Mouse (Mus musculus) ES-E14 (cell line): Measurements from ENCODE around the gene Slc16a11. TPM values are rescaled to one million over a fixed set of nuclear protein-coding genes. Genes with fewer than 3 reads are reported as not detected.

Source experiments
- DNase-seq: peaks from one replicate; pipeline ENCODE4 v3.0.0-alpha.2; 2013; ENCODE audit warnings: low read depth, low spot score
- H3K27ac ChIP-seq: 2 replicates; pipeline ENCODE4 v1.5.1; 2012; ENCODE audit warnings: low read depth, mild to moderate bottlenecking, low read length, moderate library complexity, mixed read lengths; ENCODE audit not compliant: poor library complexity, insufficient read depth, severe bottlenecking
- H3K36me3 ChIP-seq: 2 replicates; pipeline ENCODE4 v1.6.1; 2012; ENCODE audit warnings: mild to moderate bottlenecking, low read length, moderate library complexity, mixed read lengths; ENCODE audit not compliant: control insufficient read depth, poor library complexity, insufficient read depth, severe bottlenecking
- H3K4me1 ChIP-seq, 2 experiments: fragments of 150-350 bp in 1 of 2; sonication (generic) in 1 of 2; 2 replicates each; pipeline ENCODE4 v1.6.1; 2012; ENCODE audit warnings: low read length in 2 of 2, mild to moderate bottlenecking in 1 of 2, mixed read lengths in 1 of 2; ENCODE audit not compliant: control insufficient read depth in 2 of 2, insufficient read depth in 2 of 2, poor library complexity in 1 of 2
- H3K4me3 ChIP-seq, 2 experiments: fragments of 150-350 bp in 1 of 2; sonication (generic) in 1 of 2; 2 replicates each; pipeline ENCODE4 v1.5.1; 2012; ENCODE audit warnings: low read length in 2 of 2, low read depth in 1 of 2, mild to moderate bottlenecking in 1 of 2, mixed read lengths in 1 of 2; ENCODE audit not compliant: insufficient read depth in 1 of 2, poor library complexity in 1 of 2, severe bottlenecking in 1 of 2
- H3K9ac ChIP-seq: 2 replicates; pipeline ENCODE4 v1.6.1; 2012; ENCODE audit warnings: low read depth, mild to moderate bottlenecking, low read length, mixed read lengths; ENCODE audit not compliant: poor library complexity, insufficient read depth, severe bottlenecking
- H3K9me3 ChIP-seq: fragments of 150-350 bp; sonication (generic); 2 replicates; pipeline ENCODE4 v1.6.1; 2012; ENCODE audit warnings: low read depth, mild to moderate bottlenecking, low read length; ENCODE audit not compliant: control insufficient read depth, insufficient read depth
- CHD2 ChIP-seq: IDR thresholded peaks from 2 replicates; pipeline ENCODE4 v1.6.1; 2014; ENCODE audit warnings: mild to moderate bottlenecking, low read depth, low read length, inconsistent platforms
- HCFC1 ChIP-seq: IDR thresholded peaks from 2 replicates; pipeline ENCODE4 v1.6.1; 2012; ENCODE audit warnings: low read length, inconsistent platforms, borderline replicate concordance; ENCODE audit not compliant: insufficient read depth
- MAFK ChIP-seq: IDR thresholded peaks from 2 replicates; pipeline ENCODE4 v1.6.1; 2014; ENCODE audit warnings: mild to moderate bottlenecking, low read depth, low read length, inconsistent platforms; ENCODE audit not compliant: insufficient read depth
- ZC3H11A ChIP-seq: IDR thresholded peaks from 2 replicates; pipeline ENCODE4 v1.6.1; 2012; ENCODE audit warnings: low read depth, mild to moderate bottlenecking, inconsistent platforms, low read length, borderline replicate concordance
- ZNF384 ChIP-seq: IDR thresholded peaks from 2 replicates; pipeline ENCODE4 v1.6.1; 2012; ENCODE audit warnings: low read depth, low read length, inconsistent platforms
- in situ Hi-C, 2 experiments: fragments of 600-800 bp; cut with MboI; formaldehyde crosslinking; loops; one replicate each; pipeline ENCODE4 v1.15.1; 2025; ENCODE audit warnings: low sequenced_read_pairs in 2 of 2, inconsistent platforms in 1 of 2; ENCODE audit not compliant: unreplicated experiment in 2 of 2
- total RNA-seq: library from RNA; depleted of rRNA; stranded (reverse); fragments of 300-350 nt; gene quantifications from 2 replicates; pipeline ENCODE4 v1.2.3, GENCODE M21; 2012

Slc16a11 gene
- total RNA-seq, 1 experiment, result 0.98 TPM

DNA sequence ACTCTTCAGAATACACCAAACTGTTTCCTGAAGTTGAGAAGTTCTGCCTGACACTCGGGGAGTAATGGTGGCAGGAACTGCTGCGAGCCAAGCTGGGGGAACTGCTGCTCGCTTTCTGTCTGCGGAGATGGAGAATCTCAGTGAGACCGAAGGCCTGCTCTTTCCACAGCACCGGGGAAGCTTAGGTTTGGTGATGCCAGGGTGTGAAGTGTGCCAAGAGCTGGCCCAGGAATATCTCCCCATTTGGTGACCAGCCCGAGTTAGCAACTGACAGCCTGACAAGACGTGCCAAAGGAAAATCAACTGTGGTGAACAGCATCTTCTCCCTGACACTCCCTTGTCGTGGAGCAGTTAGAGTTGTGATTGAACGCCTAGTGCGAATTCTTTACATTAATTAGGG, 34.2 kb upstream of the Slc16a11 start:
- Histone ChIP-seq H3K9ac (no peak overlapping the region), H3K27ac (no peak overlapping the region), H3K4me3 (no peak overlapping the region), H3K4me1 (no peaks in the 10 kb centered on the region; a peak in 1 of 4 replicates), H3K9me3 (no peaks in the 10 kb centered on the region; the same call in 1 of the 2 replicates), H3K36me3 (no peaks in the 10 kb centered on the region)
- no peak for DNase-seq
- in situ Hi-C loops, result loop anchor here in 1 of 2 experiments (10.0 kb wide), 1 partner anchor 124 kb away; the partner anchor contains the start of gene Asgr1
- no peak for TF ChIP-seq ZC3H11A

GRCm38 (mm10) chr11:70178756-70179155, 33.8 kb upstream of the Slc16a11 start:
- in situ Hi-C loops, result loop anchor here in 1 of 2 experiments (10.0 kb wide), 1 partner anchor 124 kb away; the partner anchor contains the start of gene Asgr1
- no peaks in the 10 kb centered on the region for H3K36me3 ChIP-seq
- no peak overlapping the region for H3K9ac ChIP-seq
- TF ChIP-seq HCFC1 (no peak), ZNF384 (no peak), CHD2 (no peak)
- no peak overlapping the region for H3K27ac ChIP-seq
- no peak overlapping the region for H3K4me3 ChIP-seq
- DNase-seq, result no peak
- H3K9me3 ChIP-seq, result no peaks in the 10 kb centered on the region; the same call in 1 of the 2 replicates
- H3K4me1 ChIP-seq, result no peaks in the 10 kb centered on the region; a peak in 1 of 4 replicates

- H3K4me1 ChIP-seq, result no peaks in the 10 kb centered on the region; a peak in 1 of 4 replicates
- H3K9me3 ChIP-seq, result no peaks in the 10 kb centered on the region; the same call in 1 of the 2 replicates
- no peak overlapping the region for H3K27ac ChIP-seq
- no peak for DNase-seq
- no peak for TF ChIP-seq ZNF384
- no peak for TF ChIP-seq ZC3H11A
- TF ChIP-seq CHD2, result no peak
- TF ChIP-seq HCFC1, result no peak
- TF ChIP-seq MAFK, result no peak
- H3K4me3 ChIP-seq, result no peak overlapping the region
- H3K9ac ChIP-seq, result no peak overlapping the region; the same call in 1 of the 2 replicates
- H3K36me3 ChIP-seq, result no peaks in the 10 kb centered on the region
- in situ Hi-C loops, result loop anchor here in 1 of 2 experiments (10.0 kb wide), 1 partner anchor 125 kb away; the partner anchor contains the start of gene Asgr1
Observed at GRCm38 (mm10) chr11:70179401-70179800, 33.2 kb upstream of the Slc16a11 start.

DNA sequence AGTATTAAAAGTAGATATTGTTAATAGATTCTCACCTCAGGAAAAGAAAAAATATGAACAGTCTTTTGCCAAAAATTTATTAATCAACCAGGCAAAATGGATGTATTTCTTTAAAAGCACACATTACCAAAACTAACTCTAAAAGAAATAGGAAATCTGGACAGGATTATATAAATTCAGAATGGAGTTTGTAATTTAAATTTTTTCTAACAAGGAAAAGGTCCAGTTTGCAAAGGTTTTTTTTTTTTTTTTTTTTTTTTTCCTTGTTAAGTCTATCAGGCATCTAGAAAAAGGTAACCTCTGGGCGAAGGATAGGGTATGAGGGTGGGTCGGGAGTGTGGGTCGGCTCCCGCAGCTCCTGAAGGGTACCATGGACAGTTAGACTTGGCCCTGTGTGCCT, 32.1 kb upstream of the Slc16a11 start:
- Histone ChIP-seq H3K36me3 (no peaks in the 10 kb centered on the region), H3K9ac (no peak overlapping the region), H3K27ac (no peak overlapping the region), H3K9me3 (no peaks in the 10 kb centered on the region; the same call in 1 of the 2 replicates), H3K4me3 (no peak overlapping the region), H3K4me1 (no peaks in the 10 kb centered on the region; a peak in 1 of 4 replicates)
- TF ChIP-seq ZNF384 (peak; percentile 75; the same call in 1 of the 2 replicates), MAFK (no peak), HCFC1 (no peak)
- DNase-seq, result no peak
- in situ Hi-C loops, result no loop called here

DNA sequence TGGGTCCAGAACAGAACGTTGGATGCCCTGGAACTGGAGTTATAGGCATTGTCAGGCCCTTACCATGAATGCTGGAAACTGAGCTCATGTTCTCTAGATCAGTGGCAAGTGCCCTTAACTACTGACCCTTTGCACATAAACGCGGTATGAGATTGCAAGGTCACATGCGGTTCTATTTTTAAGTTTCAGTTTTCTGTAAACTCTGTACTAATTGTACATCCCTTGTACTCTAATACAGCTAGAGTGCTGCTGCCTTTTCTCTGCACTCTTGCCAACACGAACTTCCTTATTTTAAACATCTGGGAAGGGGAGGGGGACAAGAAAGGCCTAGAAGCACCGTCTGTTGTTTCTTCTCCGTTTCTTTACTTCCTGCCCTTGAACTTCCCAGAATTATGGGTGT, 27.4 kb upstream of the Slc16a11 start:
- in situ Hi-C loops, result no loop called here
- no peak overlapping the region for H3K9ac ChIP-seq
- no peak overlapping the region for H3K27ac ChIP-seq
- no peak for DNase-seq
- no peak for TF ChIP-seq ZNF384
- TF ChIP-seq HCFC1, result no peak
- TF ChIP-seq ZC3H11A, result no peak
- TF ChIP-seq MAFK, result no peak
- no peak for TF ChIP-seq CHD2
- H3K9me3 ChIP-seq, result no peaks in the 10 kb centered on the region
- H3K4me3 ChIP-seq, result no peak overlapping the region
- H3K36me3 ChIP-seq, result no peaks in the 10 kb centered on the region
- peaks cover 0 to 3% of the 10 kb centered on the region in 2 experiments; a peak in 2 of 4 replicates for H3K4me1 ChIP-seq
